Mouse (Mus musculus) erythroblast, embryonic 14.5 days (primary cell): ENCODE results near the gene Spint1.

Source experiments
- GATA1 ChIP-seq: IDR thresholded peaks from 2 replicates; pipeline ENCODE4 v1.6.1; 2012; ENCODE audit warnings: low read length, inconsistent platforms, mixed read lengths
- TAL1 ChIP-seq: IDR thresholded peaks from 3 replicates; pipeline ENCODE4 v1.6.1; 2012; ENCODE audit warnings: low read length, inconsistent platforms, mixed read lengths

- TF ChIP-seq GATA1: no peak
- no peak for TF ChIP-seq TAL1
These were observed 39.1 kb upstream of the Spint1 start for GRCm38 (mm10) chr2:119198049-119198448.
